14 mouse cellular contexts compared by ENCODE assay signal in the genomic region with DNA sequence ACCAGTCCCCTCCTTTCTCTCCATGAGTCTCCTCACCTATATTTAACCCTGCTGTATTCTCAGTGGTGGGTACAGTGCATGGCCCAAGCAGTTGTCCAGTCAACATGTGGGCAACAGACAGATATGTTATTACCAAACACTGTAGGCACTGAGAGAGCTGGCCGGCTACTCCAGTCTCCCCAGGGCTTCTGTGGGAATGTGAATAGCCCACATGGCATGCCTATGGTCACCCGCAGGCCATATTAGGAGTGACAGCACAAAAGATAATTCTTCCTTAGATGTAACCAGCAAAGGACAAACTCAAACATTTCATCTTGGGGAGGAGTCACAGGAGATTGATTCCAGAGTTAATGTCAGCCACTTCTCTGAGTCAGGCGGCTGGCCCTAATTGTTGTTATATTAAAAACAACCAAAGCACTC.
"Had no signal": no experiment of that assay in that cellular context is flagged by ENCODE, and none has a peak within 500 bp of the region (broad histone marks: within the 10 kb centered on the region; RNA-seq: fewer than 3 reads in every experiment).

No protein-coding gene starts in this region.

- H3K36me3 ChIP-seq: limb, embryonic 12.5 days; midbrain, embryonic 12.5 days; neural tube, embryonic 15.5 days had no signal

- H3K9me3 ChIP-seq: liver, embryonic 13.5 days; midbrain, embryonic 12.5 days had no signal

- H3K4me1 ChIP-seq: limb, embryonic 12.5 days; liver, embryonic 13.5 days; megakaryocyte, embryonic 14.5 days; midbrain, embryonic 12.5 days; neural tube, embryonic 15.5 days had no signal

- ATAC-seq: liver, postnatal 0 days; midbrain, embryonic 16.5 days had no signal

- H3K4me3 ChIP-seq: limb, embryonic 12.5 days; liver, embryonic 13.5 days; megakaryocyte, embryonic 14.5 days; midbrain, embryonic 12.5 days; neural tube, embryonic 15.5 days had no signal

- H3K4me2 ChIP-seq: limb, embryonic 12.5 days; liver, embryonic 13.5 days; midbrain, embryonic 12.5 days; neural tube, embryonic 15.5 days had no signal

- H3K27ac ChIP-seq: limb, embryonic 12.5 days; liver, embryonic 13.5 days; macrophage; midbrain, embryonic 12.5 days; neural tube, embryonic 15.5 days; stomach, postnatal 0 days had no signal

- H3K9ac ChIP-seq: limb, embryonic 12.5 days; liver, embryonic 13.5 days; liver, postnatal 0 days; midbrain, embryonic 12.5 days; neural tube, embryonic 15.5 days had no signal

- DNase-seq: kidney, postnatal 25 days; liver; liver, embryonic 13.5 days; liver, postnatal 0 days; lung, postnatal 10 days; right cerebral cortex, adult 18-20 months; thymus, postnatal 4 days had no signal

- H3K27me3 ChIP-seq: limb, embryonic 12.5 days; liver, embryonic 13.5 days; megakaryocyte, embryonic 14.5 days; midbrain, embryonic 12.5 days; neural tube, embryonic 15.5 days had no signal
